Mouse (Mus musculus) c-Kit-positive CD71-negative TER-119-negative erythroid progenitor cells, embryonic 14.5 days (primary cell): ENCODE results near the gene Grasp.

ENCODE experiments used
- DNase-seq: peaks from one replicate; pipeline ENCODE4 v3.0.0-alpha.2; 2013; ENCODE audit warnings: low read depth

The Grasp gene

GRCm38 (mm10) chr15:101194951-101195823 is 28.8 kb upstream of the Grasp start:
- no peak for DNase-seq

- no peak for DNase-seq
Measured at GRCm38 (mm10) chr15:101196079-101196795, 27.8 kb upstream of the Grasp start.

GRCm38 (mm10) chr15:101196961-101197360 is 27.0 kb upstream of the Grasp start:
- DNase-seq = no peak

- DNase-seq = no peak
Measured at GRCm38 (mm10) chr15:101197497-101198179, 26.4 kb upstream of the Grasp start.

GRCm38 (mm10) chr15:101198218-101198617 is 25.8 kb upstream of the Grasp start:
- no peak for DNase-seq

- DNase-seq = no peak
Measured at GRCm38 (mm10) chr15:101198850-101199249, 25.1 kb upstream of the Grasp start.

- no peak for DNase-seq
Measured at GRCm38 (mm10) chr15:101200777-101201295, 23.2 kb upstream of the Grasp start.

- no peak for DNase-seq
Measured at GRCm38 (mm10) chr15:101201414-101201813, 22.6 kb upstream of the Grasp start.

- DNase-seq = no peak
Measured at GRCm38 (mm10) chr15:101203673-101204072, 20.3 kb upstream of the Grasp start.

- no peak for DNase-seq
Measured at GRCm38 (mm10) chr15:101204781-101205180, 19.2 kb upstream of the Grasp start.

- no peak for DNase-seq
Measured at GRCm38 (mm10) chr15:101210228-101210627, 13.8 kb upstream of the Grasp start.

GRCm38 (mm10) chr15:101210998-101211613 is 12.9 kb upstream of the Grasp start:
- no peak for DNase-seq

- no peak for DNase-seq
Measured at GRCm38 (mm10) chr15:101212435-101212834, 11.6 kb upstream of the Grasp start.

GRCm38 (mm10) chr15:101215136-101215535 is 8.9 kb upstream of the Grasp start:
- no peak for DNase-seq

GRCm38 (mm10) chr15:101216036-101216435 is 8.0 kb upstream of the Grasp start:
- no peak for DNase-seq

GRCm38 (mm10) chr15:101220905-101221297 is 3.1 kb upstream of the Grasp start:
- DNase-seq = no peak

- no peak for DNase-seq
Measured at GRCm38 (mm10) chr15:101221298-101222104, 2.5 kb upstream of the Grasp start.

- no peak for DNase-seq
Measured at GRCm38 (mm10) chr15:101222897-101223482, 998 bp upstream of the Grasp start.

- DNase-seq = no peak
Measured at GRCm38 (mm10) chr15:101223596-101223995, 392 bp upstream of the Grasp start.

- no peak for DNase-seq
Measured at GRCm38 (mm10) chr15:101224977-101225376, 989 bp downstream of the Grasp start.

GRCm38 (mm10) chr15:101227971-101228370 is 4.0 kb downstream of the Grasp start:
- no peak for DNase-seq
